Mouse (Mus musculus) brain, embryonic 14.5 days (tissue): Measurements from ENCODE around the gene Akp3.

Source experiments
- CTCF ChIP-seq: fragments of 200-500 bp; IDR thresholded peaks from 2 replicates; pipeline ENCODE4 v1.5.1; 2012; ENCODE audit warnings: inconsistent platforms, mild to moderate bottlenecking, moderate library complexity, borderline replicate concordance; ENCODE audit not compliant: insufficient read depth, insufficient read length; ENCODE audit errors: extremely low read depth
- POLR2A ChIP-seq: fragments of 200-500 bp; IDR thresholded peaks from 2 replicates; pipeline ENCODE4 v1.6.1; 2012; ENCODE audit warnings: mild to moderate bottlenecking, inconsistent platforms, borderline replicate concordance; ENCODE audit not compliant: poor library complexity, insufficient read depth, insufficient read length, severe bottlenecking; ENCODE audit errors: extremely low read depth

- TF ChIP-seq POLR2A, result no peak
- no peak for TF ChIP-seq CTCF
These were observed 46.5 kb downstream of the Akp3 start for GRCm38 (mm10) chr1:87171312-87171711.
